Mouse (Mus musculus) layer of hippocampus, postnatal 36 days (tissue): ENCODE measurements around the gene Sh2b1. TPM values are rescaled to one million over a fixed set of nuclear protein-coding genes. Genes with fewer than 3 reads are reported as not detected.

ENCODE experiments used
- total RNA-seq, 2 experiments: library from RNA; stranded (reverse); gene quantifications; 2 replicates each; pipeline ENCODE4 v1.2.3; 2021

Gene Sh2b1
- total RNA-seq, 2 experiments from 2014 or later: 72.5 to 73.2 TPM

Other genes with a start within 250 kb of the Sh2b1 start
- 10 to 100 TPM; 90.8 to 93.6 TPM for gene Sbk1, start 202.8 kb downstream of the Sh2b1 start, total RNA-seq
- gene Lat, start 105.9 kb downstream of the Sh2b1 start, total RNA-seq: 1 to 10 TPM; 1.5 to 1.6 TPM
- gene Spns1, start 98.0 kb downstream of the Sh2b1 start, total RNA-seq: 10 to 100 TPM; 80.8 to 94.4 TPM
- gene Nfatc2ip, start 78.7 kb downstream of the Sh2b1 start, total RNA-seq: 1 to 10 TPM; 6.3 to 6.6 TPM
- not detected for gene Cd19, start 60.5 kb downstream of the Sh2b1 start, total RNA-seq
- gene Rabep2, start 46.7 kb downstream of the Sh2b1 start, total RNA-seq: 10 to 100 TPM; 13.4 to 17.5 TPM
- gene Atp2a1, start 12.3 kb downstream of the Sh2b1 start, total RNA-seq: under 1 TPM; 0.55 to 0.63 TPM
- gene Tufm, start 11.9 kb upstream of the Sh2b1 start, total RNA-seq: 10 to 100 TPM; 88.9 to 94.0 TPM
- 100 to 1,000 TPM; 113 to 134 TPM for gene Atxn2l, start 28.0 kb upstream of the Sh2b1 start, total RNA-seq
- 100 to 1,000 TPM; 172 to 177 TPM for gene Eif3c, start 91.0 kb upstream of the Sh2b1 start, total RNA-seq
- gene Apobr, start 109.5 kb upstream of the Sh2b1 start, total RNA-seq: under 1 TPM; 0.40 to 0.42 TPM
- 10 to 100 TPM; 28.3 to 32.9 TPM for gene Cln3, start 110.4 kb upstream of the Sh2b1 start, total RNA-seq
- not detected for gene Il27, start 119.5 kb upstream of the Sh2b1 start, total RNA-seq
- 1 to 10 TPM; 7.5 to 7.9 TPM for gene Nupr1, start 155.4 kb upstream of the Sh2b1 start, total RNA-seq
- 10 to 100 TPM; 25.6 to 30.3 TPM for gene Sgf29, start 173.9 kb upstream of the Sh2b1 start, total RNA-seq
- gene Sult1a1, start 201.0 kb upstream of the Sh2b1 start, total RNA-seq: 10 to 100 TPM in 1 of 2 experiments, 1 to 10 TPM in 1; 6.3 to 11.2 TPM
- 100 to 1,000 TPM in 1 of 2 experiments, 10 to 100 TPM in 1; 98.8 to 109 TPM for gene Bola2, start 220.0 kb upstream of the Sh2b1 start, total RNA-seq
- gene Slx1b, start 220.4 kb upstream of the Sh2b1 start, total RNA-seq: 10 to 100 TPM; 16.2 to 16.4 TPM
- gene Coro1a, start 232.4 kb upstream of the Sh2b1 start, total RNA-seq: 100 to 1,000 TPM; 114 to 121 TPM